Mouse (Mus musculus) heart, postnatal 36 days (tissue): Measurements from ENCODE around the gene Mettl11b. TPM values are rescaled to one million over a fixed set of nuclear protein-coding genes. Genes with fewer than 3 reads are reported as not detected.

Experiments
- DNase-seq, 2 experiments: peaks; one replicate each; pipeline ENCODE4 v3.0.0; 2021 to 2022
- intact Hi-C: fragments of 180-260 bp; cut with DNase I; formaldehyde crosslinking; loops from one replicate; pipeline ENCODE4 v1.15.1; 2025
- total RNA-seq, 2 experiments: library from RNA; stranded (reverse); gene quantifications; 2 replicates each; pipeline ENCODE4 v1.2.3; 2021

The Mettl11b gene
- total RNA-seq, 2 experiments from 2014 or later = 0.58 to 1.6 TPM

- intact Hi-C loops = no loop called here
- DNase-seq = no peak
Measured at GRCm38 (mm10) chr1:163657056-163657455, 68.0 kb downstream of the Mettl11b start.

DNA sequence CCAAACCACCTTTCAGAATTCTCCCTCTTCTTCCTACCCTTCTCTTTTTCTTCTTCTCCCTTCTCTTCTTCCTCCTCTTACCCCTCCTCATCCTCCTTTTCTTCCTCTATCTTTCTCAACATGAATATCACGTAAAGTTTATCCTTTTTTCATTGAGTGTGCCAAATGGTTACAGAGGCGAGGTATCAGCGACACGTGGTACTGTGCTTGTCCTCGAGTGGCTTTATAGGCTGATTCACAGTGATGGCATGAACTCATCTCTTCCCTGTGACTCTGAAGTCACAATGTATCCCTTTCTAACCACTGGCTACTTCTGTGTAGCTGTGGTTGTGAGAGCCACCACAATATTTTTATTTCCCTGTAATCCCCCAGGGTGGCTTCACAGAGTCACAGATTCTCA is 68.6 kb downstream of the Mettl11b start:
- intact Hi-C loops = no loop called here

More for the DNA sequence above, 68.6 kb downstream of the Mettl11b start:
- no peak for DNase-seq

Other genes starting within 250 kb of the Mettl11b start
- 10 to 100 TPM; 20.9 to 22.5 TPM for gene Kifap3, start 54.4 kb upstream of the Mettl11b start, total RNA-seq
- gene Scyl3, start 203.9 kb upstream of the Mettl11b start, total RNA-seq = 1 to 10 TPM; 5.7 to 6.2 TPM